Mouse (Mus musculus): Measurements from ENCODE around the gene Ugt1a1.

- no peak for TF ChIP-seq POLR2A (IDR thresholded peaks at IDR 0.05; ENCODE audit: low read depth, low read length)
- no peak for TF ChIP-seq CTCF (IDR thresholded peaks at IDR 0.05; ENCODE audit: borderline replicate concordance, insufficient read depth, low read length)
These were observed 23.5 kb downstream of the Ugt1a1 start for GRCm38 (mm10) chr1:88235046-88235893.

All from embryonic fibroblast, embryonic 13.5 days (primary cell).